Mouse (Mus musculus) right cerebral cortex, postnatal 10 days (tissue): Measurements from ENCODE around the gene Fcgr1.
"Not testable (repeated sequence)": the region's sequence is repeated elsewhere in the genome, so short reads cannot be mapped to it uniquely, and the experiment has no call there.

Experiments
- DNase-seq, 2 experiments: peaks; one replicate each; pipeline ENCODE4 v3.0.0; 2021; ENCODE audit warnings: low spot score in 2 of 2

Gene Fcgr1

GRCm38 (mm10) chr3:96293787-96294186 lies at the start of gene Fcgr1:
TSS of gene Fcgr1 (minus strand) at chr3:96293969.
- no peak for DNase-seq

- not testable (repeated sequence) for DNase-seq
Measured at GRCm38 (mm10) chr3:96342652-96343051, 48.9 kb upstream of the Fcgr1 start.

- not testable (repeated sequence) for DNase-seq
Measured at GRCm38 (mm10) chr3:96342100-96342499, 48.3 kb upstream of the Fcgr1 start.

GRCm38 (mm10) chr3:96340611-96341312 lies 47.0 kb upstream of the Fcgr1 start:
- no peak for DNase-seq

GRCm38 (mm10) chr3:96338849-96339480 lies 45.2 kb upstream of the Fcgr1 start:
- no peak for DNase-seq

- no peak for DNase-seq
Measured at GRCm38 (mm10) chr3:96338043-96338442, 44.3 kb upstream of the Fcgr1 start.

- DNase-seq: no peak
Measured at GRCm38 (mm10) chr3:96337269-96337668, 43.5 kb upstream of the Fcgr1 start.

- no peak for DNase-seq
Measured at GRCm38 (mm10) chr3:96336636-96337035, 42.9 kb upstream of the Fcgr1 start.

- no peak for DNase-seq
Measured at GRCm38 (mm10) chr3:96335591-96335990, 41.8 kb upstream of the Fcgr1 start.

GRCm38 (mm10) chr3:96335163-96335550 lies 41.4 kb upstream of the Fcgr1 start:
- DNase-seq: no peak

GRCm38 (mm10) chr3:96334175-96335162 lies 40.7 kb upstream of the Fcgr1 start:
- DNase-seq: no peak

GRCm38 (mm10) chr3:96333396-96334174 lies 39.8 kb upstream of the Fcgr1 start:
- no peak for DNase-seq

- no peak for DNase-seq
Measured at GRCm38 (mm10) chr3:96332631-96333395, 39.0 kb upstream of the Fcgr1 start.

GRCm38 (mm10) chr3:96332000-96332399 lies 38.2 kb upstream of the Fcgr1 start:
- no peak for DNase-seq

GRCm38 (mm10) chr3:96331438-96331837 lies 37.7 kb upstream of the Fcgr1 start:
- no peak for DNase-seq

GRCm38 (mm10) chr3:96330603-96331002 lies 36.8 kb upstream of the Fcgr1 start:
- DNase-seq: no peak

GRCm38 (mm10) chr3:96330181-96330580 lies 36.4 kb upstream of the Fcgr1 start:
- no peak for DNase-seq

GRCm38 (mm10) chr3:96328730-96329387 lies 35.1 kb upstream of the Fcgr1 start:
- DNase-seq: no peak

GRCm38 (mm10) chr3:96328060-96328729 lies 34.4 kb upstream of the Fcgr1 start:
- DNase-seq: not testable (repeated sequence)

- DNase-seq: no peak
Measured at GRCm38 (mm10) chr3:96327647-96328046, 33.9 kb upstream of the Fcgr1 start.
